Mouse (Mus musculus): ENCODE measurements around the gene Serpina6. TPM values are rescaled to one million over a fixed set of nuclear protein-coding genes. Genes with fewer than 3 reads are reported as not detected.
"Not testable (repeated sequence)": the region's sequence is repeated elsewhere in the genome, so short reads cannot be mapped to it uniquely, and the experiment has no call there.

Serpina6 gene
- polyA plus RNA-seq, 1 experiment from 2014 or later = 0.33 TPM

DNA sequence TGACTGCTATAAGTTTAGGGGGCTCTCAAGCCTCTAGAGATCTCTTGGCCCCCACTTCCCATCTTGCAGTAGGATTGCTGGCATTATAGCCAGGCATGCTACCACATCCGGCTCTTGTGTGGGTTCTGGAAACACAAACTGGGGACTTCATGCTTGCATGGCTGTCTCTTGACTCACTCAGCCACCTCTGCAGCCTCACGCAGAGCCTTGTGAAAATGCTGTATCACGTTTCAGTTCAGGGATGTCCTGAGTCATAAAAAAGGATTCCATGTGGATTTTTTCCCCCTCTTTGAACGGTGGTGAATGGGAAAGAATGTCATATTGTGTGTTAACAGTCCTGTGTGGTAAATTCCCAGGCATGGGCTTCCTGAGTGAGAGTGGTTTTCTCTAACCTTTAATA lies 26.8 kb upstream of the Serpina6 start:
- Histone ChIP-seq H3K27me3 (ENCODE audit: control insufficient read depth, insufficient read depth, low read length) (no peaks in the 10 kb centered on the region), H3K9me3 (ENCODE audit: control insufficient read depth, low read length) (no peaks in the 10 kb centered on the region), H3K9ac (ENCODE audit: low read length) (no peak overlapping the region), H3K27ac (ENCODE audit: low read depth, low read length) (no peak overlapping the region), H3K4me1 (ENCODE audit: control insufficient read depth, insufficient read depth, low read length) (no peaks in the 10 kb centered on the region), H3K36me3 (ENCODE audit: control insufficient read depth, insufficient read depth, low read length) (no peaks in the 10 kb centered on the region), H3K4me3 (ENCODE audit: low read depth, low read length) (no peak overlapping the region), H3K4me2 (ENCODE audit: low read depth) (no peak overlapping the region)
- DNase-seq (ENCODE audit: low spot score) (no peak), ATAC-seq (ENCODE audit: insufficient read depth, low FRiP score, low TSS enrichment) (no peak)
- WGBS = 55% methylated on average over 4 of the region's 4 CpGs

DNA sequence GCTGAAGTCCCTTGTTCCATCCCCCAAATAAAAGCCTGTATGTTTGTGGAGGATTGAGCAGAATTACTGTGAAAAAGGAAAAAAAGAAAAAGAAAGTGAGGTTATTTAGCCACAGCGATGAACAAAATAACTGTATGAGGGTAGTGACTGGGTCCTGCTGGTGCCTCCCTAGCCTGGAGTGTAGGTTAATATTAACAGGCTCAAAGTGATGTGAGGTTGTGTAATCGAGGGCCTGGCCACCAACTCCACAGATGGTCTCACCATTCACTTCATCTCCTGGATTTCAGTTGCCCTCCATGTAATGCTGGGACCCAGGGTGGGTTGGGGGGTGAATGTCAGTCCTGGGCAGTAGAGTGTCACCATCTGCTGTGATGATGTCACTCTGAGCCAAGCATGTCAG lies 24.7 kb upstream of the Serpina6 start:
- 80% methylated on average over 2 of the region's 2 CpGs for WGBS
- H3K9ac ChIP-seq (ENCODE audit: low read length) = no peak overlapping the region
- H3K4me3 ChIP-seq (ENCODE audit: low read depth, low read length) = no peak overlapping the region
- no peak overlapping the region for H3K4me2 ChIP-seq (ENCODE audit: low read depth)
- no peak overlapping the region for H3K27ac ChIP-seq (ENCODE audit: low read depth, low read length)
- no peaks in the 10 kb centered on the region for H3K27me3 ChIP-seq (ENCODE audit: control insufficient read depth, insufficient read depth, low read length)
- ATAC-seq (ENCODE audit: insufficient read depth, low FRiP score, low TSS enrichment) (no peak), DNase-seq (ENCODE audit: low spot score) (no peak)
- H3K9me3 ChIP-seq (ENCODE audit: control insufficient read depth, low read length) = no peaks in the 10 kb centered on the region
- no peaks in the 10 kb centered on the region for H3K4me1 ChIP-seq (ENCODE audit: control insufficient read depth, insufficient read depth, low read length)
- no peaks in the 10 kb centered on the region for H3K36me3 ChIP-seq (ENCODE audit: control insufficient read depth, insufficient read depth, low read length)

DNA sequence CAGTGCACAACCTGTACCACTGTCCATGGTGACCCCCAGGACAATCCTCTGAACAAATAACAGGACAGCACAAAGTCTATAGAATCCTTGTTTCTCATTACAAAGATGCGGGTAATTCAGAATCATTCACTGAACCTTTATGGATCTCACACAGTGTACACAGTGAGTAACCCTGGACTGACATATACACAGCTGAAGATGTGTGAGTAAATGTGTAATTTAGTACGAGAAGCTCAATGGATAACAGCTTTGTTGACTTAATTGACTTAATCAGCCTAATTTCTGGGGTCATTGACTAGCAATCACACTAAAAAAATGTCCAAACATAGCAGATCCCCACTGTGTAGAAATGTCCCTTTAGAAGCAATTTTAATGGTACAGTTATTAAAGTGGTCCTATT lies 24.2 kb upstream of the Serpina6 start:
- H3K4me2 ChIP-seq (ENCODE audit: low read depth) = no peak overlapping the region
- 86% methylated on average over 2 of the region's 2 CpGs for WGBS
- no peaks in the 10 kb centered on the region for H3K9me3 ChIP-seq (ENCODE audit: control insufficient read depth, low read length)
- H3K4me1 ChIP-seq (ENCODE audit: control insufficient read depth, insufficient read depth, low read length) = no peaks in the 10 kb centered on the region
- no peak for DNase-seq (ENCODE audit: low spot score)
- H3K9ac ChIP-seq (ENCODE audit: low read length) = no peak overlapping the region
- no peaks in the 10 kb centered on the region for H3K27me3 ChIP-seq (ENCODE audit: control insufficient read depth, insufficient read depth, low read length)
- no peaks in the 10 kb centered on the region for H3K36me3 ChIP-seq (ENCODE audit: control insufficient read depth, insufficient read depth, low read length)
- ATAC-seq (ENCODE audit: insufficient read depth, low FRiP score, low TSS enrichment) = no peak
- no peak overlapping the region for H3K4me3 ChIP-seq (ENCODE audit: low read depth, low read length)
- no peak overlapping the region for H3K27ac ChIP-seq (ENCODE audit: low read depth, low read length)

DNA sequence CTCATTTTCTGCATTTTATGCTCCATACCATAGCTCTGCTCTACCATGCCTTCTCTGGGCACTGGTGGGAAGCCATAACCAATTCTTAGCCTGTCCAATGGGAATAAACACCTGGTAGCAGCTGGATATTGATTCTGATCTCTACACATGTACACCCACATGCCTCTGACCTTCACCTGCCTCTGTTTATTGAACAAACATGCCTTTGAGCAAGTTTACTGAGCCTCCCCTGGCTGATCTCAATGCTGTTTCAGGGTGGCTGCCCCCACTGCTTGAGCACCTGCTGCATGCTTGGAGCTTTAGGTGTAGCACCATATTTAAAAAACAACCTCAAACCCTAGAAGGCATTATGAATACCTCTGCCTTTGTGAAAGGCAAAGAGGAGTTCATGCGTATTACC lies 22.8 kb upstream of the Serpina6 start:
- DNase-seq (ENCODE audit: low spot score); H3K27ac ChIP-seq (ENCODE audit: low read depth, low read length); H3K36me3 ChIP-seq (ENCODE audit: control insufficient read depth, insufficient read depth, low read length); H3K4me2 ChIP-seq (ENCODE audit: low read depth); H3K4me1 ChIP-seq (ENCODE audit: control insufficient read depth, insufficient read depth, low read length); H3K27me3 ChIP-seq (ENCODE audit: control insufficient read depth, insufficient read depth, low read length); H3K9me3 ChIP-seq (ENCODE audit: control insufficient read depth, low read length); ATAC-seq (ENCODE audit: insufficient read depth, low FRiP score, low TSS enrichment); H3K4me3 ChIP-seq (ENCODE audit: low read depth, low read length); H3K9ac ChIP-seq (ENCODE audit: low read length): not testable (repeated sequence)
- 100% methylated on average over 1 of the region's 1 CpGs for WGBS

DNA sequence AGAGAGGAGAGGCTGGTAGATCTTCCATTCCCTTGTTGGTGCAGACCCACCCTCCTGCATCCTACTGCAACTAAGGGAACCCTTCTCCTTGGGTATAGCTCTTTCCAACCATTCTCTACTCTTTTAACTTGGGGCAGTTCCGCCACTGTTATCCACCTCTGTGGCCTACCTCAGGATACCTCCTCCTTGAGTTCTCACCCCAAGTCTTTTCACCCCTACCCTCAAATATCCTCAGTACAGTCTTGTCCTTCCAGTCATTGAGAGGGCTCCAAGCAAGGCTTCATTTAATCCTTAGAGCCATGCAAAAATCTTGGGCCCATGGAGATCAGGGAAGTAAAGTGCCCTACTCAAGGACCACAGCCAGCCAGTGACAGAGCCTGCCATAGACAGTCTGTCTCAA lies 19.0 kb upstream of the Serpina6 start, which contains the start of gene Serpina16:
TSS of gene Serpina16 (minus strand) at position 101 of the 400 bp plus-strand sequence.
- H3K4me3 ChIP-seq (ENCODE audit: low read depth, low read length) = no peak within 1 kb of the TSS
- no peak within 1 kb of the TSS for H3K9ac ChIP-seq (ENCODE audit: low read length)
- WGBS = 94% methylated on average over 1 of the region's 1 CpGs
- no peaks in the 10 kb centered on the region for H3K9me3 ChIP-seq (ENCODE audit: control insufficient read depth, low read length)
- H3K4me1 ChIP-seq (ENCODE audit: control insufficient read depth, insufficient read depth, low read length) = no peaks in the 10 kb centered on the region
- H3K27ac ChIP-seq (ENCODE audit: low read depth, low read length) = no peak within 1 kb of the TSS
- H3K27me3 ChIP-seq (ENCODE audit: control insufficient read depth, insufficient read depth, low read length) = no peaks in the 10 kb centered on the region
- H3K36me3 ChIP-seq (ENCODE audit: control insufficient read depth, insufficient read depth, low read length) = no peaks in the 10 kb centered on the region
- no peak within 1 kb of the TSS for H3K4me2 ChIP-seq (ENCODE audit: low read depth)
- DNase-seq (ENCODE audit: low spot score) (no peak), ATAC-seq (ENCODE audit: insufficient read depth, low FRiP score, low TSS enrichment) (no peak)

DNA sequence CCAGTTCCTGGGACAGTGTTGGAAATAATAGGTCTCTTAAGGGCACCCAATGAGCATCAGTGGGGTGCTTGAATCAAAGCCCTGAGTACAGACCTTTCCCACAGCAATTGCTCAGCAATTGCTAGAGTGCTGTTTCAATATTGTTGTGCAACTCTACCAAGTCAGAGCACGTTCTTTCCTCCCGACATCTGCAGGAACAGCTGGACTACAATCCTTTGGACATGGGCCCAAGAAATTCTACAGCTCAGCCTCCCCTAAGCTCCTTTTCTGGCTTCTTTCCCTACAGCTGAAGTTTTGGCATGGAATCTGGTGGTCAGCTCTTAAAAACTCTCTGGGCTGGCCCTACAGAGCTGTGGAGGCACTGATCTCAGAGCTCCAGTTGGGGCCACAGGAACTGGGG lies 16.2 kb upstream of the Serpina6 start:
- no peak for DNase-seq (ENCODE audit: low spot score)
- WGBS = 98% methylated on average over 2 of the region's 2 CpGs

DNA sequence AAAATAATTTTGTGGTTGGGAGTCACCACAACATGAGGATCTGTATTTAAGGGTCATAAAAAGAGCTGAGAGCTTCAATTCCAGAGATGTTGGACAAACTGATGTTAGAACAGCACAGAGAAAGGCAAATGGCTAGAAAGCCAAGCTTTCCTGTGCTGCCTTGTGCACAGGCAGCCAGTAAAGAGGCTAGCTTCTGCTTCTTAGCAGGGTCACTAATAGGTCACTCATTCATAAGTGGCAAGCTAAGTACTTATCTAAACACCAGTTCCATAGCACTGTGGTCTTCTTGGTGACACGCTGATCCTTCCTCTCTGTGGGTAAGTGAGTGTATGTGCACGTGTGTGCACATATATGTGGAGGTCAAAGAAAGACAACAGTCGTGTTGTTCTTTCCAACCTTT lies 14.5 kb upstream of the Serpina6 start:
- DNase-seq (ENCODE audit: low spot score) = no peak
- Histone ChIP-seq H3K4me1 (ENCODE audit: control insufficient read depth, insufficient read depth, low read length) (no peaks in the 10 kb centered on the region), H3K27me3 (ENCODE audit: control insufficient read depth, insufficient read depth, low read length) (no peaks in the 10 kb centered on the region), H3K4me3 (ENCODE audit: low read depth, low read length) (no peak overlapping the region), H3K4me2 (ENCODE audit: low read depth) (no peak overlapping the region), H3K9me3 (ENCODE audit: control insufficient read depth, low read length) (no peaks in the 10 kb centered on the region), H3K27ac (ENCODE audit: low read depth, low read length) (no peak overlapping the region), H3K9ac (ENCODE audit: low read length) (no peak overlapping the region), H3K36me3 (ENCODE audit: control insufficient read depth, insufficient read depth, low read length) (no peaks in the 10 kb centered on the region)
- ATAC-seq (ENCODE audit: insufficient read depth, low FRiP score, low TSS enrichment) = no peak
- 85% methylated on average over 3 of the region's 3 CpGs for WGBS

More for the DNA sequence above, 16.2 kb upstream of the Serpina6 start:
- Histone ChIP-seq H3K9ac (ENCODE audit: low read length) (no peak overlapping the region), H3K27ac (ENCODE audit: low read depth, low read length) (no peak overlapping the region), H3K9me3 (ENCODE audit: control insufficient read depth, low read length) (no peaks in the 10 kb centered on the region), H3K4me3 (ENCODE audit: low read depth, low read length) (no peak overlapping the region), H3K27me3 (ENCODE audit: control insufficient read depth, insufficient read depth, low read length) (no peaks in the 10 kb centered on the region), H3K36me3 (ENCODE audit: control insufficient read depth, insufficient read depth, low read length) (no peaks in the 10 kb centered on the region), H3K4me2 (ENCODE audit: low read depth) (no peak overlapping the region), H3K4me1 (ENCODE audit: control insufficient read depth, insufficient read depth, low read length) (no peaks in the 10 kb centered on the region)
- no peak for ATAC-seq (ENCODE audit: insufficient read depth, low FRiP score, low TSS enrichment)

DNA sequence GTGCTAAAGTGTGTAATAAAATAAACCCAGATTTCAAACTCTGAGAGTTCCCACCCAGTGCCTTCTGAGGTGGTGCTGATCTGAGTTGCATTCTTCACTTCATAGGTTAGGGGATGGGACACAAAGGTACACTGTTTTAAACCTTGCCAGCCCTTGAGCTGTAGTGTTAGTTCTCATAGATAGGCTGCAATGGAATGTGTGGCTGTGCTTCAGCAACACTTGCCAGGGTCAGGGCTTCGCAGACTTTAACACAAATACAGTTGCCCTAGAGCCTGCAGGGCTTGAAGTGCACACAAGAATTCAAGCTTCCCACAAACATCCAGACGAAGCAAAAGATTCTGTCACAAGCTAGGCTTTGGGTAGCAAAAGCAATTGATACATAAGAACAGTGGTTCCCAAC lies 14.0 kb upstream of the Serpina6 start:
- no peak overlapping the region for H3K9ac ChIP-seq (ENCODE audit: low read length)
- no peaks in the 10 kb centered on the region for H3K4me1 ChIP-seq (ENCODE audit: control insufficient read depth, insufficient read depth, low read length)
- WGBS = 83% methylated on average over 2 of the region's 2 CpGs

DNA sequence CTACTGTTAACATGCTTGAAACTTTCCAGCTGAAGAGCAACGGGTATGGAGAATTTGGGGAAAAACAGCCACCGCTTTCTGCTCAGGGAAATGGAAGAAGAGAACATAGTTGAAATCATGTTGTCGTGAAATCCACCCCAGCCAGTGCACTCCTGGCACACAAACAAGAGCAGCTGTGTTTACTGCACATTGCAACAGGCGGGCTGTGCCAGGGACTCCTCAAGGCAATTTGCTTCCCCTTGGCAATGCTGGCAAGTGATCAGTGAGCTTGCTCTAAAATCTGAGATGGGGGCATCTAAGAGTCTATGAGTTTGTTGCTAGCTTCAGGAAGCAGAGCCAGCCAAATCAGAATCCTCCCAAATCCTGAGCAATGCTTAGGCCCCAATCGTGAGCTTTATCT lies 13.3 kb upstream of the Serpina6 start:
- H3K4me2 ChIP-seq (ENCODE audit: low read depth) = no peak overlapping the region
- H3K27ac ChIP-seq (ENCODE audit: low read depth, low read length) = no peak overlapping the region
- no peak overlapping the region for H3K9ac ChIP-seq (ENCODE audit: low read length)
- no peaks in the 10 kb centered on the region for H3K9me3 ChIP-seq (ENCODE audit: control insufficient read depth, low read length)
- 87% methylated on average over 5 of the region's 5 CpGs for WGBS
- no peaks in the 10 kb centered on the region for H3K4me1 ChIP-seq (ENCODE audit: control insufficient read depth, insufficient read depth, low read length)
- no peaks in the 10 kb centered on the region for H3K27me3 ChIP-seq (ENCODE audit: control insufficient read depth, insufficient read depth, low read length)
- no peak for ATAC-seq (ENCODE audit: insufficient read depth, low FRiP score, low TSS enrichment)
- H3K4me3 ChIP-seq (ENCODE audit: low read depth, low read length) = no peak overlapping the region
- DNase-seq (ENCODE audit: low spot score) = no peak
- no peaks in the 10 kb centered on the region for H3K36me3 ChIP-seq (ENCODE audit: control insufficient read depth, insufficient read depth, low read length)

More for the DNA sequence above, 14.0 kb upstream of the Serpina6 start:
- Histone ChIP-seq H3K4me2 (ENCODE audit: low read depth) (no peak overlapping the region), H3K27me3 (ENCODE audit: control insufficient read depth, insufficient read depth, low read length) (no peaks in the 10 kb centered on the region), H3K4me3 (ENCODE audit: low read depth, low read length) (no peak overlapping the region), H3K27ac (ENCODE audit: low read depth, low read length) (no peak overlapping the region), H3K9me3 (ENCODE audit: control insufficient read depth, low read length) (no peaks in the 10 kb centered on the region), H3K36me3 (ENCODE audit: control insufficient read depth, insufficient read depth, low read length) (no peaks in the 10 kb centered on the region)
- no peak for DNase-seq (ENCODE audit: low spot score)
- no peak for ATAC-seq (ENCODE audit: insufficient read depth, low FRiP score, low TSS enrichment)
